Mouse (Mus musculus) hindbrain, embryonic 16.5 days (tissue): ENCODE results near the gene Olfr523. TPM values are rescaled to one million over a fixed set of nuclear protein-coding genes. Genes with fewer than 3 reads are reported as not detected.

Source experiments
- ATAC-seq: fragments of 200-750 bp; cut with Nextera tagmentation; 2 replicates; pipeline ENCODE4 v1.8.0; 2017; ENCODE audit warnings: moderate TSS enrichment, moderate library complexity
- H3K27ac ChIP-seq: fragments of 300-500 bp; sonication (generic); 2 replicates; pipeline ENCODE4 v1.5.1; 2014; ENCODE audit warnings: low read depth, mild to moderate bottlenecking, control low read depth, low read length, moderate library complexity
- H3K27me3 ChIP-seq: fragments of 300-500 bp; sonication (generic); replicated peaks from 2 replicates; pipeline ENCODE4 v1.6.1; 2014; ENCODE audit warnings: low read length; ENCODE audit not compliant: control insufficient read depth, insufficient read depth
- H3K36me3 ChIP-seq: fragments of 300-500 bp; sonication (generic); 2 replicates; pipeline ENCODE4 v1.6.1; 2014; ENCODE audit warnings: mild to moderate bottlenecking, low read length, moderate library complexity, mixed read lengths; ENCODE audit not compliant: control insufficient read depth, insufficient read depth
- H3K4me1 ChIP-seq: fragments of 300-500 bp; sonication (generic); 2 replicates; pipeline ENCODE4 v1.6.1; 2014; ENCODE audit warnings: low read depth, low read length; ENCODE audit not compliant: control insufficient read depth, insufficient read depth
- H3K4me2 ChIP-seq: fragments of 300-500 bp; sonication (generic); 2 replicates; pipeline ENCODE4 v1.6.1; 2014; ENCODE audit warnings: mild to moderate bottlenecking, low read length, control low read depth, moderate library complexity
- H3K4me3 ChIP-seq: fragments of 300-500 bp; sonication (generic); 2 replicates; pipeline ENCODE4 v1.5.1; 2014; ENCODE audit warnings: mild to moderate bottlenecking, low read length, control low read depth, moderate library complexity
- H3K9ac ChIP-seq: fragments of 300-500 bp; sonication (generic); 2 replicates; pipeline ENCODE4 v1.6.1; 2014; ENCODE audit warnings: low read depth, mild to moderate bottlenecking, control low read depth, low read length, moderate library complexity
- H3K9me3 ChIP-seq: fragments of 300-500 bp; sonication (generic); 2 replicates; pipeline ENCODE4 v1.6.1; 2014; ENCODE audit warnings: mild to moderate bottlenecking, low read length, moderate library complexity; ENCODE audit not compliant: control insufficient read depth
- WGBS: fragments of 180-500 bp; shearing (Covaris S2); extraction: QIAGEN DNeasy Blood & Tissue Kit; methylation state at CpG from one replicate; pipeline ENCODE4 v1.1.7; 2014; 5-methylcytosine and 5-hydroxymethylcytosine counted together
- polyA plus RNA-seq: library from polyadenylated mRNA; unstranded; fragments of >200 nt; fragmentation: Nextera tagmentation; extraction: Ambion mirVana; gene quantifications from 2 replicates; pipeline ENCODE4 v1.2.1, GENCODE M21; 2015

Olfr523 gene
- polyA plus RNA-seq, 1 experiment from 2014 or later: not detected

- Histone ChIP-seq H3K27ac (no peak overlapping the region), H3K4me2 (no peak overlapping the region), H3K9ac (no peak overlapping the region), H3K4me1 (no peaks in the 10 kb centered on the region), H3K27me3 (no peaks in the 10 kb centered on the region), H3K36me3 (no peaks in the 10 kb centered on the region), H3K9me3 (no peaks in the 10 kb centered on the region), H3K4me3 (no peak overlapping the region)
- WGBS: 82% methylated on average over 8 of the region's 8 CpGs
- ATAC-seq: no peak
These were observed 35.1 kb downstream of the Olfr523 start for GRCm38 (mm10) chr7:140208153-140208552.

GRCm38 (mm10) chr7:140208677-140209076 is 35.7 kb downstream of the Olfr523 start:
- Histone ChIP-seq H3K36me3 (no peaks in the 10 kb centered on the region), H3K9ac (no peak overlapping the region), H3K4me1 (no peaks in the 10 kb centered on the region), H3K4me3 (no peak overlapping the region), H3K9me3 (no peaks in the 10 kb centered on the region), H3K27me3 (no peaks in the 10 kb centered on the region), H3K27ac (no peak overlapping the region), H3K4me2 (no peak overlapping the region)
- no peak for ATAC-seq
- WGBS: 91% methylated on average over 3 of the region's 3 CpGs

- Histone ChIP-seq H3K27me3 (no peaks in the 10 kb centered on the region), H3K9me3 (no peaks in the 10 kb centered on the region), H3K4me3 (no peak overlapping the region), H3K9ac (no peak overlapping the region), H3K27ac (no peak overlapping the region), H3K4me2 (no peak overlapping the region), H3K36me3 (no peaks in the 10 kb centered on the region), H3K4me1 (no peaks in the 10 kb centered on the region)
- ATAC-seq: no peak
- WGBS: 81% methylated on average over 5 of the region's 5 CpGs
These were observed 40.8 kb downstream of the Olfr523 start for GRCm38 (mm10) chr7:140213841-140214240.

GRCm38 (mm10) chr7:140217967-140218366 is 45.0 kb downstream of the Olfr523 start, which contains the start of gene Cd163l1:
Cd163l1 (plus strand) TSS chr7:140218267.
- ATAC-seq: no peak
- 84% methylated on average over 2 of the region's 2 CpGs for WGBS
- Histone ChIP-seq H3K4me3 (no peak within 1 kb of the TSS), H3K9ac (no peak within 1 kb of the TSS), H3K4me1 (no peaks in the 10 kb centered on the region), H3K27ac (no peak within 1 kb of the TSS), H3K4me2 (no peak within 1 kb of the TSS), H3K36me3 (no peaks in the 10 kb centered on the region), H3K9me3 (no peaks in the 10 kb centered on the region), H3K27me3 (no peaks in the 10 kb centered on the region)

- Histone ChIP-seq H3K4me3 (no peak overlapping the region), H3K9me3 (no peaks in the 10 kb centered on the region), H3K27me3 (no peaks in the 10 kb centered on the region), H3K4me2 (no peak overlapping the region), H3K9ac (no peak overlapping the region), H3K36me3 (no peaks in the 10 kb centered on the region), H3K4me1 (no peaks in the 10 kb centered on the region), H3K27ac (no peak overlapping the region)
- ATAC-seq: no peak
- WGBS: 23% methylated on average over 1 of the region's 1 CpGs
These were observed 46.3 kb downstream of the Olfr523 start for GRCm38 (mm10) chr7:140219268-140219667.

- Histone ChIP-seq H3K27me3 (no peaks in the 10 kb centered on the region), H3K9ac (no peak overlapping the region), H3K9me3 (no peaks in the 10 kb centered on the region), H3K4me3 (no peak overlapping the region), H3K36me3 (no peaks in the 10 kb centered on the region), H3K4me2 (no peak overlapping the region), H3K27ac (no peak overlapping the region), H3K4me1 (no peaks in the 10 kb centered on the region)
- WGBS: 84% methylated on average over 4 of the region's 4 CpGs
- no peak for ATAC-seq
These were observed 47.4 kb downstream of the Olfr523 start for GRCm38 (mm10) chr7:140220375-140220774.

- 88% methylated on average over 13 of the region's 13 CpGs for WGBS
- H3K27me3 ChIP-seq: no peaks in the 10 kb centered on the region
- ATAC-seq: no peak
These were observed 51.2 kb downstream of the Olfr523 start for GRCm38 (mm10) chr7:140224209-140224608.

More at GRCm38 (mm10) chr7:140224209-140224608, 51.2 kb downstream of the Olfr523 start:
- Histone ChIP-seq H3K9me3 (no peaks in the 10 kb centered on the region), H3K4me3 (no peak overlapping the region), H3K9ac (no peak overlapping the region), H3K4me1 (no peaks in the 10 kb centered on the region), H3K4me2 (no peak overlapping the region), H3K36me3 (no peaks in the 10 kb centered on the region), H3K27ac (no peak overlapping the region)

Other genes starting within 250 kb of the Olfr523 start
- gene Utf1, start 229.4 kb upstream of the Olfr523 start, polyA plus RNA-seq: not detected in 2 replicates
- 1.1 and 1.2 TPM in 2 replicates for gene 6430531B16Rik, start 194.5 kb upstream of the Olfr523 start, polyA plus RNA-seq
- gene Adam8, start 180.7 kb upstream of the Olfr523 start, polyA plus RNA-seq: 2.8 and 3.1 TPM in 2 replicates
- gene Zfp511, start 136.8 kb upstream of the Olfr523 start, polyA plus RNA-seq: 51.6 and 55.1 TPM in 2 replicates
- 57.2 and 59.6 TPM in 2 replicates for gene Tubgcp2, start 136.5 kb upstream of the Olfr523 start, polyA plus RNA-seq
- gene Msx3, start 124.1 kb upstream of the Olfr523 start, polyA plus RNA-seq: 4.1 and 6.9 TPM in 2 replicates
- 351 and 430 TPM in 2 replicates for gene Caly, start 90.7 kb upstream of the Olfr523 start, polyA plus RNA-seq
- gene Prap1, start 79.8 kb upstream of the Olfr523 start, polyA plus RNA-seq: not detected in 2 replicates
- 39.9 and 43.1 TPM in 2 replicates for gene Fuom, start 70.8 kb upstream of the Olfr523 start, polyA plus RNA-seq
- 8.9 and 9.9 TPM in 2 replicates for gene Paox, start 57.4 kb upstream of the Olfr523 start, polyA plus RNA-seq
- 124 and 128 TPM in 2 replicates for gene Echs1, start 56.7 kb upstream of the Olfr523 start, polyA plus RNA-seq
- 31.1 and 32.1 TPM in 2 replicates for gene Mtg1, start 35.7 kb upstream of the Olfr523 start, polyA plus RNA-seq
- 30.8 and 31.2 TPM in 2 replicates for gene Sprn, start 18.3 kb upstream of the Olfr523 start, polyA plus RNA-seq
- not detected in 2 replicates for gene Olfr522, start 8.5 kb upstream of the Olfr523 start, polyA plus RNA-seq
- not detected in 2 replicates for gene Olfr524, start 32.7 kb downstream of the Olfr523 start, polyA plus RNA-seq
- gene Cd163l1, start 45.0 kb downstream of the Olfr523 start, polyA plus RNA-seq: not detected in 2 replicates
- gene 5830411N06Rik, start 74.1 kb downstream of the Olfr523 start, polyA plus RNA-seq: not detected in 2 replicates
- not detected in 2 replicates for gene Olfr525, start 147.6 kb downstream of the Olfr523 start, polyA plus RNA-seq
- gene Olfr527, start 160.8 kb downstream of the Olfr523 start, polyA plus RNA-seq: not detected in 2 replicates
- gene Olfr60, start 188.5 kb downstream of the Olfr523 start, polyA plus RNA-seq: not detected in 2 replicates
- not detected in 2 replicates for gene Olfr530, start 203.1 kb downstream of the Olfr523 start, polyA plus RNA-seq
- gene Olfr531, start 229.7 kb downstream of the Olfr523 start, polyA plus RNA-seq: not detected in 2 replicates
- not detected in 2 replicates for gene Olfr532, start 248.4 kb downstream of the Olfr523 start, polyA plus RNA-seq